Mouse (Mus musculus): ENCODE measurements around the gene Nrgn. TPM values are rescaled to one million over a fixed set of nuclear protein-coding genes. Genes with fewer than 3 reads are reported as not detected.

Nrgn gene
- 1 to 10 TPM; 2.2 to 2.3 TPM for total RNA-seq (2021)
- long read RNA-seq, experiment 1, result 0 reads
- long read RNA-seq, experiment 2, result 0 reads

DNA sequence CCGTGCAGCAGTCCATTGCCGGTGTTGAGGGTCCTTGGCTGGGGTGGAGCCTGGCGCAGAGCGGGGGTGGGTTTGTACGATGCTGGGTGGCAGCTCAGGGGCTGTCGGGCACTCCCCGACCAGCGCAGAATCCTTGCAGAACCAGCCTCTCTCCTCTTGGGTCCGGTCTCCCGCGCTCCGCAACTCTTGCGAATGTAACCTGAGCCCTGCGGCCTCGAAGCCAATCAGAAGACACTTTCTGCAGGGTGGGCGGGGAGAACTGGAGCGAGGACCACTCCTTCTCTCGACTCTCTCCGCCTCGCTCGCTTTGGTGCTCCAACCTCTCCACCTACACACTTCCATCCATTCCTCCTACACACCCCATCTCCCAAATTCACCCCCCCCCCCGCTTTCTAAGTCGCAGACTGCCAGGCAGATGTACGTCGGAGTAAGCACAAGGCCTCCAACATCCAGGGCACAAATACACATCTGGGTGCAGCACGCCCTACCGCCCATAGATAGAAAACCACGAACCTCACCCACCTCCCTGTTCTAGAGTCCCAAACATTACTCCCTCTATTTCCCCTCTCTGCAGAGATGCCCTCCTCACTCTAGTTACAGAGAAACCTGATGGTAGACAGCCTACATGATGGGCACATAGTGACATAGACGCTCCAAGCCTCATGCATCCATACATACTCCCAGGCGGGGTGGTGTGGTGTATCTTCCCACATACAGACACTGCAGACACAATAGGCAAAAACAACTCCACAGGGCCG lies at the start of gene Nrgn:
Gene Nrgn, minus strand, starts transcription at position 369 of the 758 bp plus-strand sequence.
- peak; percentile 77 for DNase-seq
- intact Hi-C loops (cut with DNase I; ENCODE audit: low total_unique reads), result no loop called here

- DNase-seq, result no peak
- intact Hi-C loops (cut with DNase I; ENCODE audit: low total_unique reads), result no loop called here
These were observed 48.0 kb upstream of the Nrgn start for GRCm38 (mm10) chr9:37600538-37601205.

DNA sequence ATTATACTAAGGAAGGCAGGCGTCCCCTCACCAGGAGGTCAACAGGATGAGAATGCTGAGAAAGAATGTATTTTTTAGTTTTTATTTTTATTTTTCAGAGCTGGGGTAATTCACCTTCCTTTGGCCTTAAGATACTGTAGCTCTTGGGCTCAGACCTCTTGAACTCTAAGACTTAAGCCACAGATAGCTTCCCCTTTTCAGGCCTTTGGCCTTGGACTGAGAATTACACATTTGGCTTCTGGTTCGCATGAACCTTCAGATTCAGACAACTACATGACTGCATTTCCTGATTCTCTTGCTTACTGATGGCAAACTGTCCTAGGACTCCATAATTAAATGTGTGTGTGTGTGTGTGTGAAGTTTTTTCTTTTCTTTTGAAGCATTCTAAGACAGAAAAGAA lies 45.9 kb upstream of the Nrgn start:
- intact Hi-C loops (cut with DNase I; ENCODE audit: low total_unique reads), result no loop called here
- DNase-seq, result no peak

DNA sequence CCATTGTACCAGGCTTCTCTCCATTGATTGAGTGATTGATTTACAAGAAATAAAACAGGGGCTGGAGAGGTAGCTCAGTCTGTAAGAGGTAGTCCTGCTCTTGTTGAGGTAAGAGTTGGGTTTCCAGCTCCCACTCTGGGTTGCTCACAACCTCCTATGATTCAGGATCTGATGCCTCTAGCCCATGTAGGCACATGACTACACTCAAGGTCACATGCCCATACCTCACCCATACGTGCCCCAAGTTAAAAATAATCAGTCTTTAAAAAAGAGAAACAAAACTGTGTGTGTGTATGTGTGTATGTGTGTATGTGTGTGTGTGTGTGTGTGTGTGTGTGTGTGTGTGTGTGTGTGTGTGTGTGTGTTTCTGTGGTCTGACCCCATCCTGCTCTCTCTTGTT lies 42.9 kb upstream of the Nrgn start:
- no peak for DNase-seq
- intact Hi-C loops (cut with DNase I; ENCODE audit: low total_unique reads), result no loop called here

DNA sequence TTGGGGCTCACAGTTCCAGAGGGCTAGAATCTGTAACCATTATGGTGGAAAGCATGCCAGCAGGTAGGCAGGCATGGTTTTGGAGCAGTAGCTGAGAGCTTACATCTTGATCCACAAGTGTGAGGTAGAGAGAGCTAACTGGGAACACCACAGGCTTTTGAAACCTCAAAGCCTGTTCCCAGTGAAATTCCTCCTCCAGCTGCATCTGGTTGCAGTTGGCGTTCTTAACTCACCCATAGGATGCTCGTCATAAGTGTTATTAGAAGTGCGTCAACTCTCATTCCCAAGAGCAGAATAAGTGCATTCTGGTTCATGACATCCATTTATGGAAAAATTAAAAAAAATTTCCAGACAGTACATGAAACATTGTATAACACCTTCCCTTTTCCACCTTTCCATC lies 41.0 kb upstream of the Nrgn start:
- intact Hi-C loops (cut with DNase I; ENCODE audit: low total_unique reads), result no loop called here
- no peak for DNase-seq

DNA sequence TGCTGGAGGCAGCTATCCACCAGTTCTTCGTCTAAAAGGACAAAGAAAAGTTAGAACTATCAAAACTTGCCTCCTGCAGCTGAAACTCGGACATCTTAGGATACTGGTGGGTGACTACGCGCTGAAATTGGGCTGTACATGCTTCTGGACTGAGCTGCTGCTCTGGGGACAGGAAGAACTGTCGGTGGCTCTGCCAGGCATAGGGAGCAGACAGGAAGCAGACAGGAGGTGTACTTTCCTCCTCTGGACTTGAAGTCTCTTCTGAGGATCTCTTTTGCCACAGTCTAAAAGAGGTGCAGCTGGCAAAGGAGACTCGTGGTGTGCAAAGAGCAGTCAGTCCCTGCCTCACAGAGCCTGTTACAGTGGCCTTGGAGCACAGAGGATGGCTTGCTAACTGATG lies 39.9 kb upstream of the Nrgn start:
- intact Hi-C loops (cut with DNase I; ENCODE audit: low total_unique reads), result no loop called here
- no peak for DNase-seq

DNA sequence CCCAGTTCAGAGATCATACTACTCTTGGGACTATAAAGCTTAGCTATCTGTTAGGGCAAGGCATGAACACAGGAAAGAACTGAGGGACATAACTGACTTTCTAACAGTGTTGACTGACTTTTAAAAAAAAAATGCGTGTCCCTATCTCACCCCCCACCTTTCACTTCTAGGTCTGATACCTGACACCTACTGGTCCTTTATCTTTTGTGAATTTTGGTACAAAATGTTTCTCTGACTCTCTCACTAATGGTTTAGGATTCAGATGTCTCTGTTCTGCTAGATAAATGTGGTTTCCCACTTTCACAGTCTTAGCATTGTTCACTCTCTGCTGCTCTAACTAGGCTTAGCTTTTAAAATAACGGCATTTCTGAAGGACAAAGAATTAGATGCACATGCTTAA lies 39.3 kb upstream of the Nrgn start:
- intact Hi-C loops (cut with DNase I; ENCODE audit: low total_unique reads), result no loop called here
- DNase-seq, result no peak

- intact Hi-C loops (cut with DNase I; ENCODE audit: low total_unique reads), result no loop called here
- no peak for DNase-seq
These were observed 37.7 kb upstream of the Nrgn start for GRCm38 (mm10) chr9:37590381-37590780.

GRCm38 (mm10) chr9:37586718-37587117 lies 34.0 kb upstream of the Nrgn start:
- no peak for DNase-seq
- intact Hi-C loops (cut with DNase I; ENCODE audit: low total_unique reads), result no loop called here

- intact Hi-C loops (cut with DNase I; ENCODE audit: low total_unique reads), result no loop called here
- DNase-seq, result no peak
These were observed 30.9 kb upstream of the Nrgn start for GRCm38 (mm10) chr9:37583594-37583993.

GRCm38 (mm10) chr9:37576436-37576930 lies 23.8 kb upstream of the Nrgn start:
- no peak for DNase-seq
- intact Hi-C loops (cut with DNase I; ENCODE audit: low total_unique reads), result no loop called here

DNA sequence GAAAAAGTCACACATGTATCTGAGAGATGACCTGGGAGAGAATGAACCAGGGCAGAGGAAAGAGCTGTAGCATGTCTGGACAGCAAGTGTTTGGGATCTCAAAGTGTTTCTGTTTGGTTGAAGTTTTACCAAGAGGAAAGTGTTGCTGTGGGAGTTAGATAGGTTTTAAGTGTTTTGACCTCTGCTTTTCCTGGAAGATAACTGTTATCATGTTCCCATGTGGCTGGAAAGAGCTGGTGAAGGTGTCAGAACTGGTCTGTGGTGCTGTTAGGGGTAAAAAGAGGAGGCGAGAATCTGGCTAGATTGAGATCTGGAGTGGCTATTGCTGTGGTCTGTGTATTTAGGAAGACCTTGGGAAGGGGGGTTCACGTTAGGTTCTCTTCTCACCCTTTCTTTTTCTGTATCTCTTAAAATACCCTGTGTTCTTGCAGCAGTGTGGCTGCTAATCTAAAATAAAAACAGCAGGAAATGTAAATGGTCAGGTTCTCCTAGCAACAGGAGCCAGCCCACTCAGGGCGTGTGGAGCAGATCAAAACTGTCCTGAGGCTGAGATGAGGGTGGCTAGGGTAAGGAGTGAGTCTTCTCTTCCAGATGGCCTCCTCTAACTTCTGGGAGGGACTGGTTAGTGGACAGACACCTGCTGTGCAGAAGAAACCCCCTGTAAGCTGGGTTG lies 19.6 kb upstream of the Nrgn start:
- no peak for DNase-seq
- intact Hi-C loops (cut with DNase I; ENCODE audit: low total_unique reads), result no loop called here

GRCm38 (mm10) chr9:37569231-37569835 lies 16.6 kb upstream of the Nrgn start:
- intact Hi-C loops (cut with DNase I; ENCODE audit: low total_unique reads), result no loop called here
- no peak for DNase-seq

GRCm38 (mm10) chr9:37568605-37569214 lies 16.0 kb upstream of the Nrgn start:
- DNase-seq, result no peak
- intact Hi-C loops (cut with DNase I; ENCODE audit: low total_unique reads), result no loop called here

- intact Hi-C loops (cut with DNase I; ENCODE audit: low total_unique reads), result no loop called here
- DNase-seq, result no peak
These were observed 15.3 kb upstream of the Nrgn start for GRCm38 (mm10) chr9:37567892-37568604.

GRCm38 (mm10) chr9:37567454-37567853 lies 14.8 kb upstream of the Nrgn start:
- no peak for DNase-seq
- intact Hi-C loops (cut with DNase I; ENCODE audit: low total_unique reads), result no loop called here

GRCm38 (mm10) chr9:37567019-37567418 lies 14.3 kb upstream of the Nrgn start:
- intact Hi-C loops (cut with DNase I; ENCODE audit: low total_unique reads), result no loop called here

DNA sequence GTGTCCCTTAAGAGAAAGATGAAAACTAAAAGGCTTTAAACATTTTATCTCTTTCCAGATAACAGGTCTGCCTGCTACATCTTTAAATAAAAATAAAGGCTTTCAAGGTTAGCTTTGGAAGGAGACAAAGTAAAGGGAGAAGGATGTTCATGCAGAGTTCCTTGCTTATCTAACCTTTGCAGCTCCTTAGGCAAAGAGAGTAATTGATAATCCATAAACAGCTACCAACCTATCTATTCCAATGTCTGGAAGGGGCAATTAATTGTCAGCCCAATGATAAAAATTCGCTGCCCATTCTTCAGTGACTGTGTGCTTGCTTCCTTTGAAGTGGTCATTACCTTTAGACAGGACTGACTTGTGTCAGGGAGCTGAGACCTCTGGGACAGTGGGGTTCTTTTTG lies 11.1 kb upstream of the Nrgn start:
- no peak for DNase-seq
- intact Hi-C loops (cut with DNase I; ENCODE audit: low total_unique reads), result no loop called here

More at GRCm38 (mm10) chr9:37567019-37567418, 14.3 kb upstream of the Nrgn start:
- no peak for DNase-seq

DNA sequence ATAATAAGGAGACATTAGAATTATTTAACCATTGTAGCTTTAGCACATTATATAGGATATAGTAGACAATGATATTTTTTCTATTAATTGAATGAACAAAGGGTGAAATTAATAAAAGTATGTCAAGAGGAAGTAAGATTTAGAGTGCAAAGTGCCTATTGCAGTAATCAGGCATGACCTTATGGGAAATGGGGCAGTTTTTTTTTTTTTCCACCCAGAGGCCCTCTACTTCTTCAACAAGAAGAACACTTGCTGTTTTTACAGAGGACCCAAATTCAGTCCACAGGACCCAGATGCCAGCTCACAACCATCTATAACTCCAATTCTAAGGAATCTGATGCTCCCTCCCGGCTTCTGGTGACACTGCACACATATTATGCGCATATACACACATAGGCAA lies 7.9 kb upstream of the Nrgn start:
- intact Hi-C loops (cut with DNase I; ENCODE audit: low total_unique reads), result no loop called here
- DNase-seq, result no peak
